8 mouse cellular contexts compared by ENCODE assay signal in genomic region chr1:167269350-167269811, GRCm38 (mm10). TPM values are rescaled to one million over a fixed set of nuclear protein-coding genes. Genes with fewer than 3 reads are reported as not detected.
DNase-seq lines count a peak whose midpoint lies in the region; ATAC-seq lines count a peak whose summit lies in the region.

No protein-coding gene starts in this region.

- H3K4me3 ChIP-seq in hindbrain, embryonic 15.5 days: no peak overlapping the region

- H3K4me1 ChIP-seq in hindbrain, embryonic 15.5 days (replicated peaks): peaks cover 45% of the 10 kb centered on the region

- no peaks in the 10 kb centered on the region for H3K9me3 ChIP-seq in hindbrain, embryonic 15.5 days

- 35% methylated on average over 14 of the region's 14 CpGs for WGBS in hindbrain, embryonic 15.5 days

- H3K9ac ChIP-seq in hindbrain, embryonic 15.5 days: no peak overlapping the region

- H3K27me3 ChIP-seq in hindbrain, embryonic 15.5 days: no peaks in the 10 kb centered on the region

- DNase-seq in gastrocnemius, adult 18-20 months (ENCODE audit: low spot score): peak; percentile 16
- no peak for DNase-seq in gastrocnemius, postnatal 10 days
- peak; percentile 90 for DNase-seq in MEL-GATA-1-ER (ENCODE audit: extremely low read depth, low read depth)
- no peak for DNase-seq in embryo, embryonic 9.5 days (ENCODE audit: extremely low spot score)
- DNase-seq in urinary bladder, adult 2 months (ENCODE audit: low spot score): no peak
- no peak for DNase-seq in urinary bladder, postnatal 14 days (ENCODE audit: low spot score)

- ATAC-seq in hindbrain, embryonic 15.5 days (ENCODE audit: low FRiP score, low read depth): peak; percentile 9; the same call in 1 of the 2 replicates
- ATAC-seq in megakaryocyte, adult 5-6 weeks (ENCODE audit: poor library complexity, severe bottlenecking): peak; percentile 41

- H3K27ac ChIP-seq in hindbrain, embryonic 15.5 days (replicated peaks): 0 out of 2 replicates have a peak overlapping the region, but pooled peaks have one; percentile 72

- H3K36me3 ChIP-seq in hindbrain, embryonic 15.5 days: no peaks in the 10 kb centered on the region

- peak overlapping the region; percentile 58; the same call in 1 of the 2 replicates for H3K4me2 ChIP-seq in hindbrain, embryonic 15.5 days

RNA-seq across cellular contexts. Expression of gene Uck2, which starts 15.7 kb away (rescaled TPM):
- total RNA-seq in gastrocnemius, adult 18-20 months (2021): 10 to 100 TPM; 14.9 to 17.8 TPM
- 10 to 100 TPM; 25.1 to 32.1 TPM for total RNA-seq in gastrocnemius, postnatal 10 days (2021)
- polyA plus RNA-seq in hindbrain, embryonic 15.5 days (2015; fragmentation: Nextera tagmentation; extraction: Ambion mirVana): 52.5 and 53.2 TPM in 2 replicates
- total RNA-seq in megakaryocyte, adult 5-6 weeks (2015): 71.2 and 79.5 TPM in 2 replicates
- 75.3 and 77.6 TPM in 2 replicates for total RNA-seq in megakaryocyte, adult 5-6 weeks (2017)
- polyA plus RNA-seq in urinary bladder, adult 2 months (2012; rRNA removed): 12.0 and 19.0 TPM in 2 replicates

RNA-seq across cellular contexts. Expression of gene Tmco1, which starts 38.8 kb away (rescaled TPM):
- total RNA-seq in gastrocnemius, adult 18-20 months (2021): 10 to 100 TPM; 35.2 to 39.3 TPM
- total RNA-seq in gastrocnemius, postnatal 10 days (2021): 10 to 100 TPM; 42.8 to 43.2 TPM
- polyA plus RNA-seq in hindbrain, embryonic 15.5 days (2015; fragmentation: Nextera tagmentation; extraction: Ambion mirVana): 68.3 and 69.8 TPM in 2 replicates
- 168 and 194 TPM in 2 replicates for total RNA-seq in megakaryocyte, adult 5-6 weeks (2015)
- 167 and 196 TPM in 2 replicates for total RNA-seq in megakaryocyte, adult 5-6 weeks (2017)
- 120 and 134 TPM in 2 replicates for polyA plus RNA-seq in urinary bladder, adult 2 months (2012; rRNA removed)

Comparison
In these comparisons a context has a peak if more than half of its experiments do, and no peak if none do; other contexts are left out.
1. DNase-seq: peak in gastrocnemius, adult 18-20 months (single experiment) and MEL-GATA-1-ER (single experiment); none in gastrocnemius, postnatal 10 days (single experiment), embryo, embryonic 9.5 days (single experiment), urinary bladder, adult 2 months (single experiment) and urinary bladder, postnatal 14 days (single experiment).